ENCODE assay signal across 8 mouse cellular contexts in the genomic region with DNA sequence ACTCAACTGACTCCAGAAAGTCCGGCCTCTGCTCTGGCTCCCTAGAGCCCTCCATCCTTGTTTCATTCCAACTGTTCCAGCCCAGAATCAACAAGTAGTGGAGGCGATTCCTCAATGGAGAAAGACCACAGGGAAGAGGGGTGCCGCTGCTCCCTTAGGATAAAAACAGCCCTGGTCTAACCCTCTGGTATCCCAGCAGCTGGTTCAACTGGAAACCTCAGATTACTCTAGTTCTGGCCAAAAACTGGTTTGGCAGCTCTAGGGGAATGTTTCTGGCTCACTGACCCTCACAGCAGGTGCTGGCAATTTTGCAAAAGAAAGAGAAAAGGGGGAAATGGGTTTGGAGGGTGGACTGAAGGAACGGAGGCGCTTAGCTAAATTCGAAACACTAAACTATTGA. TPM values are rescaled to one million over a fixed set of nuclear protein-coding genes. Genes with fewer than 3 reads are reported as not detected.
A peak's percentile ranks its signal among the peaks of the same experiment; 100 is the strongest.
DNase-seq lines count a peak whose midpoint lies in the region; ATAC-seq and TF ChIP-seq lines count a peak whose summit lies in the region.

No protein-coding gene starts in this region.

- no peak for TF ChIP-seq CTCF in Patski (IDR thresholded peaks at IDR 0.05)
- TF ChIP-seq CTCF in forebrain, postnatal 0 days (IDR thresholded peaks at IDR 0.05; ENCODE audit: low read depth) = no peak

- H3K9ac ChIP-seq in forebrain, postnatal 0 days = peak overlapping the region; percentile 96
- peak overlapping the region; percentile 76 for H3K9ac ChIP-seq in intestine, embryonic 15.5 days

- H3K4me3 ChIP-seq in forebrain, postnatal 0 days (ENCODE audit: low read depth, low read length) = peak overlapping the region; percentile 81
- H3K4me3 ChIP-seq in intestine, embryonic 15.5 days (replicated peaks) = peak overlapping the region; percentile 79
- H3K4me3 ChIP-seq in midbrain, embryonic 10.5 days = peak overlapping the region; percentile 95

- peak; percentile 32 for ATAC-seq in Patski
- ATAC-seq in forebrain, postnatal 0 days = peak; percentile 16
- ATAC-seq in intestine, embryonic 15.5 days = peak; percentile 19

- H3K27me3 ChIP-seq in Patski = no peaks in the 10 kb centered on the region
- H3K27me3 ChIP-seq in forebrain, postnatal 0 days (ENCODE audit: insufficient read depth, low read length) = peaks cover 3% of the 10 kb centered on the region; the same call in 1 of the 2 replicates
- H3K27me3 ChIP-seq in intestine, embryonic 15.5 days (replicated peaks) = no peaks in the 10 kb centered on the region
- H3K27me3 ChIP-seq in midbrain, embryonic 10.5 days (ENCODE audit: low read depth, poor library complexity, severe bottlenecking) = no peaks in the 10 kb centered on the region

- in situ Hi-C loops in Patski (cut with MboI; ENCODE audit: low pct_unique_long_range_greater_than_20kb) = no loop called here

- H3K4me2 ChIP-seq in forebrain, postnatal 0 days (ENCODE audit: low read depth) = peak overlapping the region; percentile 69
- peak overlapping the region; percentile 74 for H3K4me2 ChIP-seq in intestine, embryonic 15.5 days (replicated peaks)

- peak; percentile 94 for DNase-seq in heart, adult 11 months
- DNase-seq in heart, postnatal 25 days (ENCODE audit: low spot score) = no peak
- no peak for DNase-seq in Patski (ENCODE audit: low read depth, low spot score)
- no peak for DNase-seq in forebrain, postnatal 0 days
- no peak for DNase-seq in midbrain, embryonic 10.5 days (ENCODE audit: low spot score)
- DNase-seq in urinary bladder, postnatal 25 days (ENCODE audit: low spot score) = no peak
- no peak for DNase-seq in ovary, postnatal 36 days (ENCODE audit: low spot score)

- no peaks in the 10 kb centered on the region for H3K9me3 ChIP-seq in forebrain, postnatal 0 days (ENCODE audit: low read length)
- no peaks in the 10 kb centered on the region for H3K9me3 ChIP-seq in intestine, embryonic 15.5 days
- H3K9me3 ChIP-seq in midbrain, embryonic 10.5 days (replicated peaks) = no peaks in the 10 kb centered on the region

- no peak overlapping the region for H3K27ac ChIP-seq in forebrain, postnatal 0 days (ENCODE audit: low read depth, low read length)
- 0 out of 2 replicates have a peak overlapping the region, but pooled peaks have one; percentile 5 for H3K27ac ChIP-seq in intestine, embryonic 15.5 days
- peak overlapping the region; percentile 96 for H3K27ac ChIP-seq in midbrain, embryonic 10.5 days (replicated peaks)

- H3K4me1 ChIP-seq in forebrain, postnatal 0 days (ENCODE audit: insufficient read depth) = peaks cover 22% of the 10 kb centered on the region
- H3K4me1 ChIP-seq in intestine, embryonic 15.5 days (replicated peaks) = peaks cover 5% of the 10 kb centered on the region
- peaks cover 24% of the 10 kb centered on the region for H3K4me1 ChIP-seq in midbrain, embryonic 10.5 days

- POLR2A ChIA-PET in Patski (lab: Charles Lee) = no interaction called here

- peaks cover 5% of the 10 kb centered on the region; the same call in 1 of the 2 replicates for H3K36me3 ChIP-seq in forebrain, postnatal 0 days (ENCODE audit: insufficient read depth)
- H3K36me3 ChIP-seq in intestine, embryonic 15.5 days = no peaks in the 10 kb centered on the region
- peaks cover 14% of the 10 kb centered on the region for H3K36me3 ChIP-seq in midbrain, embryonic 10.5 days

- CTCF ChIA-PET in Patski (lab: Charles Lee) = interaction anchor here (1.3 kb wide), 1 partner anchor 12 kb away, joined by 3 read pairs; no protein-coding TSS in a partner anchor

- WGBS in forebrain, postnatal 0 days = 2% methylated on average over 6 of the region's 6 CpGs
- 3% methylated on average over 6 of the region's 6 CpGs for WGBS in intestine, embryonic 15.5 days
- 0% methylated on average over 6 of the region's 6 CpGs for WGBS in midbrain, embryonic 10.5 days

- intact Hi-C loops in heart, postnatal 25 days (cut with DNase I) = no loop called here

RNA-seq across cellular contexts. Expression of a gene that starts 0.4 kb away (rescaled TPM):
- 1 to 10 TPM; 5.1 to 6.3 TPM for total RNA-seq in heart, postnatal 25 days (2021)
- 14.5 TPM for polyA plus RNA-seq in Patski (2021)
- 50.2 and 51.1 TPM in 2 replicates for total RNA-seq in forebrain, postnatal 0 days (2014; rRNA removed)
- polyA plus RNA-seq in forebrain, postnatal 0 days (2015; fragmentation: Nextera tagmentation; extraction: Ambion mirVana) = 65.2 and 74.7 TPM in 2 replicates
- polyA plus RNA-seq in intestine, embryonic 15.5 days (2015; fragmentation: Nextera tagmentation; extraction: Ambion mirVana) = 33.9 and 36.6 TPM in 2 replicates
- polyA plus RNA-seq in midbrain, embryonic 10.5 days (2016; fragmentation: Nextera tagmentation; extraction: Ambion mirVana) = 26.3 and 31.6 TPM in 2 replicates
